Mouse (Mus musculus) heart, postnatal 25 days (tissue): ENCODE results near the gene Hsd3b7. TPM values are rescaled to one million over a fixed set of nuclear protein-coding genes. Genes with fewer than 3 reads are reported as not detected.
A peak's percentile ranks its signal among the peaks of the same experiment; 100 is the strongest.
"Not testable (repeated sequence)": the region's sequence is repeated elsewhere in the genome, so short reads cannot be mapped to it uniquely, and the experiment has no call there.

Experiments
- DNase-seq: peaks from one replicate; pipeline ENCODE4 v3.0.0; 2022; ENCODE audit warnings: low spot score
- intact Hi-C: fragments of 180-260 bp; cut with DNase I; formaldehyde crosslinking; loops from one replicate; pipeline ENCODE4 v1.15.1; 2025
- total RNA-seq, 2 experiments: library from RNA; stranded (reverse); gene quantifications; 2 replicates each; pipeline ENCODE4 v1.2.3; 2021

Gene Hsd3b7
- total RNA-seq, 2 experiments from 2014 or later = 15.4 to 16.0 TPM

DNA sequence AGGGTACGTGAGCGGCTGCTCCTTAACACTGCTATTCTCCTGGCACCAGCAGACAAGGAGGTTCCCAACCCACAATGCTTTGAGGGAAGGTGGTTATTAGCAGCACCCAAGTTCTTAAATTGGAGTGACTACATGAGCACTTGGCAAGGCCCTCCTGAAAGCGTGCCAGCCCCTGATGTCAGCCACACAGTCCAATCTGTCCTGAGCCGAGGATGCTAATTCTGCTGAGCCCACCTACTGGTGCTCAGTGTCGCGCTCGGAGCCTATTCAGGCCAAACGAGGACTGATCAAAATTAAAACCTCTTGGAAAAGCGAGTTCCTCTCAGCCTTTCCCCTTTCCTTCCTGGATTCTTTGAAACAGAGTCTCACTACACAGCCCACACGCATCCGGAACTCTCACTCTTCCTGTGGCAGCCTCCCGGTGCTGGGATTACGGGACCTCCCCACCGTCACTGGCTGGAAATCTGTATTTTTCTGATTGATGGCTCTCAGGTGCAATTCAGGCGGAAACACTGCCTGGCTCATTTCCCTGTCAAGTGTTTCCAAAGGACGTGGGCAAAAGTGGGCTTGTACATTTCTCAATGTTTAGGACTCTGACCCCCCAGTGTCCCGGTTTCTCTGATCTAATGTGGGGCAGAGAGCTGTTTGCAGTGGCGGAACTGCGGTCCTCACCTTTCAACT lies 14.0 kb downstream of the Hsd3b7 start:
- peak; percentile 75 for DNase-seq
- intact Hi-C loops = loop anchor here (2.0 kb wide), 1 partner anchor 14 kb away; the partner anchor contains the start of gene Hsd3b7

GRCm38 (mm10) chr7:127815116-127815665 lies 14.8 kb downstream of the Hsd3b7 start:
- no peak for DNase-seq
- intact Hi-C loops = loop anchor here (2.0 kb wide), 1 partner anchor 14 kb away; the partner anchor contains the start of gene Hsd3b7

- intact Hi-C loops = loop anchor here (2.0 kb wide), 1 partner anchor 15 kb away; the partner anchor contains the start of gene Hsd3b7
- peak; percentile 53 for DNase-seq
Observed at GRCm38 (mm10) chr7:127815954-127816821, 15.8 kb downstream of the Hsd3b7 start.

- intact Hi-C loops = no loop called here
- DNase-seq = no peak
Observed at GRCm38 (mm10) chr7:127817053-127817452, 16.6 kb downstream of the Hsd3b7 start.

DNA sequence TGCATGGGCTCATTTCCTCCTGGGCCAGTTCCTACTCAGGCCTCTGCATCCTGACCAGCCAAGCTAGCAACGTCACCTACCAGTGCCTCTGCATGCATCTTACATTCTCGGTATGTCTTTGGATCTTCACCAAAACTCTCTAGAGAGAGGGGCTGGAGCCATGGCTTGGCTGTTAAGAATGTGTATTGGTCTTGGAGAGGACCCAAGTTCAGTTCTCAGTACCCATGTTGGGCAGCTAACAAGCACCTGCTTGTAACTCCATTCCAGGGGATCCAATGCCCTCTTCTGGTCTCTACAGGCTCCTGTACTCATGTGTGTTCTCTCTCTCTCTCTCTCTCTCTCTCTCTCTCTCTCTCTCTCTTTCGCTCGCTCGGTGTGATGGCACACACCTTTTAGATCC lies 17.4 kb downstream of the Hsd3b7 start:
- intact Hi-C loops = no loop called here
- DNase-seq = no peak

DNA sequence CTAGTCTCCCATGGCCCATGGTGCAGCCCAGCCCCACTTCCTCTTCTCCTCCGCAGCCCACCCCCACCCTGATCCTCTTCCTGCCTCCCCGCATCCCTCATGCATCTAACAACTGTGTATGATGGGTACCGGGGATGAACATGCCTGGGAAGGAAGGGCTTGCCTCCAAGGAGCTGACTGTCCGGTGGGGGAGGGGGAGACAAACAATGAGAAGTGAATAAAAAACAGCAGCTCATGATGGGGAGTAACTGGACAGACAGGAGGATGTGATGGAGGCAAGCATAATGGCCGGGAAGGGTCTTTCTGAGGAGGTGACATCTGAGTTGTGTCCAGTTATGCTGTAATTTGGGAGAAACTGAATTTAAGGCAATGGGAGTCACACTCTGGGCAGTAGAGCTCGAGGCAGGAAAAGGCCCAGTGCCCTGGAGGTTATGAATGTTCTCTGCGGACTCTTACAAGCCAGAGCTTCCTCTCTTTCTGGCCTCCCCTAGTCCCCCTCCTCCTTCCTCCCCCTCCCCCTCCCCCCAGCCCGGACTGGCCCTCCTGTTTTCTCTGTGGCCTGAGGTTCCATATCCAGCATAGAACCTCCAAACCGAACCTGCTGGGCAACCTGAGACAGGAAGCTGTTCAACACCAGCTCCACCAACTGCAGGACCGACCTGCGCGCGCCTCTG lies 20.6 kb downstream of the Hsd3b7 start:
- DNase-seq = no peak
- intact Hi-C loops = no loop called here

- no peak for DNase-seq
- intact Hi-C loops = no loop called here
Observed at GRCm38 (mm10) chr7:127822494-127822893, 22.1 kb downstream of the Hsd3b7 start.

GRCm38 (mm10) chr7:127823236-127824171 lies 23.1 kb downstream of the Hsd3b7 start:
- intact Hi-C loops = no loop called here
- DNase-seq = no peak

DNA sequence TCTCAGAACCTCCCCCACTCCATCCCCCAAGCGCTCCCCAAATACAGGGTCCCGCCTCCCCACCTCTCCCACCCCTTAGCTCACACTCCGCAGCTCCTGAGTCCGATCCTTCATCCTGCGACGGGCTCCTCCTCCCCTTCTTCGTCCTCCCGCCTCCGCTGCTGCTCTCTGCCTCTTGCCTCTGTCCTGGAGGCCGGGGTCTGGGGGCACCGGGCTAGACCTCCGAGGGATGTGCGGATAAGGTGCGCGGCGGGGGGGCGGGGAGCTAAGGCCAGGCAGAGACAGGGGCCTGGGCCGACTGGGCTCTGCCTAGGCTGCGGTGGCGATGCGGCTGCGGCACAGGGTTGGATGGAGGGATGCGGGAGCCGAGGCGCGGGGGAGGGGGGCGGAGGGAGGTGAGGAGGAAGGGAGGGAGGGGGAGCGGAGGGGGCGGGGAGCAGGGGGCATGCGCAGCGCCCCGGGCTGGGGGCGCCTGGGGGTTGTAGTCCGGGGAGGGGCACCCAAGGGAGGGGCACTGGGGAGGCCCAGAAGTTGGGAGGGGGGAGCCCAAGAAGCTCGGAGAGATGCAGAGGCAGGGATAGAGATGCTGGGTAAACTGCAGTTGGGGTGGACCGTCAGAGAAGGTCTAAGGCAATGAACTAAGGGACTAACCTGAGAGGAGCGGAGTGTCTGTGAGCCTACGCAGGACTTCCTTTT lies 23.9 kb downstream of the Hsd3b7 start, which contains the start of the genes Stx4a and Stx1b:
Stx4a (plus strand) TSS at position 119 of the 696 bp plus-strand sequence.
Stx1b (minus strand) TSS at position 374 of the 696 bp plus-strand sequence.
- DNase-seq = no peak
- intact Hi-C loops = no loop called here

DNA sequence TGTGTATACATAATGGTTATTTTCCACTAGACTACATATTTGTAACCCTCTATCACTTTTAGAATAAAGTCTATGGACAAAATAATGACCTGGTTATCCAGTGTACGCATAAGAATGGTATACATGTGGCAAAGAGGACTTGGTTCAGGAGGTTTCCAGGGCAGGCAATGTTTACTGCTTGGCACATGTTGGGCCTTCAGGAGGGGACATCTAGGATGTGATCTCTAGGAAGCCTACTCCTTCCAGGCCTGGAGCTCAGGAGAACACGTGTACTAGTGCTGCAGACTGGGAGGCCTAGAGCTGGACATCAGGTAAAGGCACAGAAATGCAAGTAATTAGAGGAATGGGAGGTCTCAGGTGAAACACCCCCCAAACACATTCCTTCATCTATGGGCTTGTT lies 35.1 kb downstream of the Hsd3b7 start:
- intact Hi-C loops = no loop called here

DNA sequence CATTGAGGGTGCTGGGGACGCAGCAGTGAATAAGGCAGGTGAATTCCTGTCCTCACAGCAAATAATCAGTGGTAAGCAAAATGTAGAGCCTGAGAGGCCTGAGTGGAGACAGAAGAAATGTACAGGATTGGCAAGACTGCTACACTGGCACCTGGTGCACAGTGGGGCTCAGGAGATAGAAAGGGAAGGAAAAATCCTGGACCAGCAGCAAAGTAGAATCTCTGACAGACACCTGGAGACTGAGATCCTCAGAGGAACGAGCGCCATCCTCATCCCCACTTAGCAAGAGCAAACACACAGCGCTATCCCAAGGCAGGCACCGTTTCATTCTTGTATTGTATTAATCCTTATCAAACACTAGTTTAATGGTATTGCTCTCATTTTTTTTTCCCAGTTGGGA lies 37.1 kb downstream of the Hsd3b7 start:
- DNase-seq = no peak
- intact Hi-C loops = no loop called here

More for the DNA sequence above, 35.1 kb downstream of the Hsd3b7 start:
- DNase-seq = no peak

- not testable (repeated sequence) for DNase-seq
- intact Hi-C loops = loop anchor here (2.0 kb wide), 1 partner anchor 37 kb away; the partner anchor contains the start of gene Hsd3b7
Observed at GRCm38 (mm10) chr7:127837878-127838277, 37.5 kb downstream of the Hsd3b7 start.

- intact Hi-C loops, DNase-seq: not testable (repeated sequence)
Observed at GRCm38 (mm10) chr7:127840031-127840430, 39.6 kb downstream of the Hsd3b7 start.

GRCm38 (mm10) chr7:127840886-127841285 lies 40.5 kb downstream of the Hsd3b7 start:
- DNase-seq = peak; percentile 40
- intact Hi-C loops = no loop called here

- DNase-seq = peak; percentile 93
- intact Hi-C loops = no loop called here
Observed at GRCm38 (mm10) chr7:127841340-127842000, 41.1 kb downstream of the Hsd3b7 start.

DNA sequence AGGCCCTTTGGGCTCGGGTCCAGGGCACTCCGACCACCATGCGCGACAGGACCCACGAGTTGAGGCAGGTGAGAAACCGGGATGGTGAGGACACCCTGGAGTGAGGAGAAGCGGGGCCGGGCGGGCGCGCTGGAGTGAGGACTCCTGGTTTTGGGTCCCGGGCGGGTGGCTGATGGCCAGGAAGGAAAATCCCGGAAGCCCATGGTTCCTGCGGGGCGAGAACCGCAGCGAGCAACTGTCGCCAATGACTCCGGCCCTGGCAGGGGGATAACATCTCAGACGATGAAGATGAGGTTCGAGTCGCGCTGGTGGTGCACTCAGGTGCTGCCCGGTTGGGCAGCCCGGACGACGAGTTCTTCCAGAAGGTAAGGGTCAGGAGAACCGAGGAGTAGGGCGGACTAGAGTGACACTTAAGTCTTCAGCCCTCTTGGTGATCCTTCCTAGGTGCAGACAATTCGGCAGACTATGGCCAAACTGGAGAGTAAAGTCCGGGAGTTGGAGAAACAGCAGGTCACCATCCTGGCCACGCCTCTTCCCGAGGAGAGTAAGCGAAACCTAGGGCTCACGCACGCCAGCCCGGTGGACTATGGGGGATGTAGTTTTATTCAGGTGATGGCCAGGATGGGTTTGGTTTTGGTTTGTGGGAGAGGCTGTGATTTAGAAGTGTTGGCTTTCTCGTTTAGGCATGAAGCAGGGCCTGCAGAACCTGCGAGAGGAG lies 41.8 kb downstream of the Hsd3b7 start:
- DNase-seq = peak; percentile 74
- intact Hi-C loops = loop anchor here (2.0 kb wide), 1 partner anchor 33 kb away; no protein-coding TSS in a partner anchor
